Mouse (Mus musculus) liver, embryonic 12.5 days (tissue): Measurements from ENCODE around the gene Saal1. TPM values are rescaled to one million over a fixed set of nuclear protein-coding genes. Genes with fewer than 3 reads are reported as not detected.
"Not testable (repeated sequence)": the region's sequence is repeated elsewhere in the genome, so short reads cannot be mapped to it uniquely, and the experiment has no call there.

ENCODE experiments used
- ATAC-seq: fragments of 200-750 bp; cut with Nextera tagmentation; 2 replicates; pipeline ENCODE4 v1.8.0; 2017; ENCODE audit warnings: moderate number of reproducible peaks, mild to moderate bottlenecking, moderate library complexity
- H3K27ac ChIP-seq: fragments of 300-500 bp; sonication (generic); 2 replicates; pipeline ENCODE4 v1.5.1; 2016; ENCODE audit warnings: mild to moderate bottlenecking
- H3K27me3 ChIP-seq: fragments of 300-500 bp; sonication (generic); replicated peaks from 2 replicates; pipeline ENCODE4 v1.6.1; 2016; ENCODE audit warnings: mild to moderate bottlenecking, moderate library complexity
- H3K36me3 ChIP-seq: fragments of 300-500 bp; sonication (generic); 2 replicates; pipeline ENCODE4 v1.6.1; 2016; ENCODE audit warnings: mild to moderate bottlenecking, moderate library complexity
- H3K4me1 ChIP-seq: fragments of 300-500 bp; sonication (generic); 2 replicates; pipeline ENCODE4 v1.6.1; 2016
- H3K4me2 ChIP-seq: fragments of 300-500 bp; sonication (generic); 2 replicates; pipeline ENCODE4 v1.6.1; 2016; ENCODE audit warnings: mild to moderate bottlenecking, moderate library complexity
- H3K4me3 ChIP-seq: fragments of 300-500 bp; sonication (generic); 2 replicates; pipeline ENCODE4 v1.5.1; 2016; ENCODE audit warnings: mild to moderate bottlenecking, moderate library complexity
- H3K9ac ChIP-seq: fragments of 300-500 bp; sonication (generic); 2 replicates; pipeline ENCODE4 v1.6.1; 2016; ENCODE audit warnings: mild to moderate bottlenecking, moderate library complexity
- H3K9me3 ChIP-seq: fragments of 300-500 bp; sonication (generic); replicated peaks from 2 replicates; pipeline ENCODE4 v1.6.1; 2016; ENCODE audit warnings: mild to moderate bottlenecking, moderate library complexity
- WGBS: fragments of 180-500 bp; shearing (Covaris S2); methylation state at CpG from one replicate; pipeline ENCODE4 v1.1.7; 2016; ENCODE audit not compliant: insufficient replicate concordance; 5-methylcytosine and 5-hydroxymethylcytosine counted together
- polyA plus RNA-seq: library from polyadenylated mRNA; unstranded; fragments of >200 nt; fragmentation: Nextera tagmentation; extraction: Ambion mirVana; gene quantifications from 2 replicates; pipeline ENCODE4 v1.2.1, GENCODE M21; 2016

The Saal1 gene
- 21.0 and 21.5 TPM in 2 replicates for polyA plus RNA-seq

DNA sequence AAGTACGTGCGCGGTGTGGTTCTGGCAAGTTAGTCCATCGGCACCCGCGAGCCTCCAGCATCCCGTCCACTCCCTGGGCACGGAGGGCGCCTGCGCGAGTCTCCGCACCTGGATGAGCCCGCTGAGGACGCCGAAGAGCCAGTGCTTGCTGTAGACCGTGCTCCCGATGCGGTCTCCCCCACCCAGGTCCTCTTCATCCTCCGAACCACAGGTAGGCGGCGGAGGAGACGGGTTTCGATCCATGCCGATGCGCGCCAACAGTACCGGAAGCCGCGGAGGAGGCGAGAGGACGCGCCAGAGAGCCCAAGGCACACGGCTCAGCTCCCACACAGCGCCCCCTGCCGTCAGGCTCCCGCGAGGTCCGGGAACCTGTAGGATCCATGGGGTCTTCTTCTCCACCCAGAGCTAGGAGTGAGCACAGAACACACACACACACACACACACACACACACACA is at the start of gene Saal1:
Gene Saal1, minus strand, starts transcription at position 291 of the 455 bp plus-strand sequence.
- Histone ChIP-seq H3K36me3 (peaks cover 35% of the 10 kb centered on the region), H3K4me2 (peak within 1 kb of the TSS; percentile 69), H3K4me3 (peak within 1 kb of the TSS; percentile 90), H3K9me3 (no peaks in the 10 kb centered on the region), H3K27ac (peak within 1 kb of the TSS; percentile 79), H3K4me1 (peaks cover 19% of the 10 kb centered on the region), H3K27me3 (no peaks in the 10 kb centered on the region), H3K9ac (peak within 1 kb of the TSS; percentile 83)
- ATAC-seq: peak; percentile 91
- WGBS: under 1% methylated on average over 38 of the region's 38 CpGs

- H3K27me3 ChIP-seq: no peaks in the 10 kb centered on the region
- H3K27ac ChIP-seq: no peak within 1 kb of the TSS
- no peak within 1 kb of the TSS for H3K4me3 ChIP-seq
- no peaks in the 10 kb centered on the region for H3K4me1 ChIP-seq
- 58% methylated on average over 3 of the region's 3 CpGs for WGBS
- ATAC-seq: no peak
- no peaks in the 10 kb centered on the region for H3K36me3 ChIP-seq
- H3K9me3 ChIP-seq: no peaks in the 10 kb centered on the region
- no peak within 1 kb of the TSS for H3K9ac ChIP-seq
- no peak within 1 kb of the TSS for H3K4me2 ChIP-seq
These were observed 41.0 kb upstream of the Saal1 start, which contains the start of gene Saa2 for GRCm38 (mm10) chr7:46751490-46751889. Gene Saa2 (plus strand): TSS chr7:46751790.

DNA sequence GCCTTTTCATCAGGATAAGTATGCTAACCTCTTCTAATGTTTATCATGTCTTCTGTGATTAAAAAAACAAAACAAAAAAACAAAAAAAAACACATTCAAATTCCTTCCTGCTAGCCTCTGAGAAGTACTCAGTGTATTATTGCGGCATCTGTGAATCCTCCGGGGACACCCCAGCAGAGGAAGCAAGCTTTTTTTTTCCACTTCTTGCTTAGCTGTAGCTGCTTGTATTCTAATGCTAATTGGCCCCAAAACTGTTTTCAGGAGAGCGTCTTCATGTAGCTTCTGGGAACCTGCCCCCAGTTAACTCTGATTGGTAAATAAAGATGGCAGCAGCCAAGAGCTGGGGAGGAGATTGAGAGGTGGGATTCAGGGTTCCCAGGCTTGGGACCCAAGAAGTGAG is 38.0 kb upstream of the Saal1 start:
- Histone ChIP-seq H3K4me3 (no peak overlapping the region), H3K9me3 (no peaks in the 10 kb centered on the region), H3K36me3 (no peaks in the 10 kb centered on the region), H3K4me2 (no peak overlapping the region), H3K27ac (no peak overlapping the region), H3K27me3 (no peaks in the 10 kb centered on the region), H3K4me1 (no peaks in the 10 kb centered on the region), H3K9ac (no peak overlapping the region)
- no peak for ATAC-seq
- 72% methylated on average over 3 of the region's 3 CpGs for WGBS

DNA sequence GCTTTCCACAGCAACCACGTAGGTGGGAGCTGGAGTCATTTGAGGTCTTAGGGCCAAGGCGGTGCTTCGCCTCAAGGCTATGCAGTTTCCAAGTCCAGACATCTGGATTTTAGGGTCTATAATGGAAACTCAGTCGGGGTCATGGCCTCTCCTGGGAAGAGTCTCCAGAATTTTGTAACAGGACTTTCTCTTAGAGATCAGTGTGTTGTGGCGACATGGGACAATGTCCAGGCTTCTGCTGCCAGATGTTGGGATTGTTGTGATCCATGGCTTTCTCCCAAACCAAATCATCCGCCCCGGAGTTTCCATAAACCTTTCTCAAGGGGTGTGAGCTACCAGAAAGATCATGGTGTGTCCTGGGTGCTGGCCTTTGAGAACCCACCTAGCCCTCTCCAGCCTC is 35.9 kb upstream of the Saal1 start:
- Histone ChIP-seq H3K4me1 (no peaks in the 10 kb centered on the region), H3K9me3 (no peaks in the 10 kb centered on the region), H3K36me3 (no peaks in the 10 kb centered on the region), H3K9ac (no peak overlapping the region), H3K27me3 (no peaks in the 10 kb centered on the region), H3K27ac (no peak overlapping the region), H3K4me3 (no peak overlapping the region), H3K4me2 (no peak overlapping the region)
- 75% methylated on average over 7 of the region's 7 CpGs for WGBS
- no peak for ATAC-seq

- no peaks in the 10 kb centered on the region for H3K9me3 ChIP-seq
- H3K9ac ChIP-seq: no peak overlapping the region
- H3K36me3 ChIP-seq: no peaks in the 10 kb centered on the region
- no peak overlapping the region for H3K4me3 ChIP-seq
- no peaks in the 10 kb centered on the region for H3K4me1 ChIP-seq
- no peak for ATAC-seq
- no peak overlapping the region for H3K4me2 ChIP-seq
- 56% methylated on average over 3 of the region's 3 CpGs for WGBS
- no peak overlapping the region for H3K27ac ChIP-seq
- no peaks in the 10 kb centered on the region for H3K27me3 ChIP-seq
These were observed 35.3 kb upstream of the Saal1 start for GRCm38 (mm10) chr7:46745816-46746215.

- WGBS: 63% methylated on average over 3 of the region's 3 CpGs
- not testable (repeated sequence) for H3K4me1 ChIP-seq, H3K4me2 ChIP-seq, H3K4me3 ChIP-seq, H3K36me3 ChIP-seq, H3K9ac ChIP-seq, H3K9me3 ChIP-seq, ATAC-seq, H3K27me3 ChIP-seq, H3K27ac ChIP-seq
These were observed 32.4 kb upstream of the Saal1 start, which contains the start of gene Saa1 for GRCm38 (mm10) chr7:46742880-46743279. Gene Saa1 (minus strand): TSS chr7:46742980.

DNA sequence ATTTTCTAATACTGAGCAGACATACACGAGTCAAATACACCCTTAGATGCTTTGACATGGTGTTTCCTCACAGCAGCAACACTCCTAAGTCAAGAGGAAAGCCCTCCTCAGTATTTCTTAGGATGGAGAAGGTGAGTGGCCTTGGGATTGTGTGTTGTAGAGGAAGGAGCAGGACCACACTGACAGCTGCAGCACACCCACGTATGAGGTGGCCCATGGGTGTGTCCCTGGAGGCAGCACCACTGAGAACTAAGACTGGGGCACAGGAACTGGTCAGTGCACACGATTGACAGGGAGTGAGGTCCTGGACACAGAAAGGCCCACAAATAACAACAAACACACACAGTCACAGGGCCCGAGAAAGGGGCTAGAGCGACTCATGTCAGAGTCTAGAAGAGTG is 29.6 kb upstream of the Saal1 start:
- not testable (repeated sequence) for H3K4me2 ChIP-seq, H3K9ac ChIP-seq, H3K27ac ChIP-seq, H3K4me3 ChIP-seq, H3K36me3 ChIP-seq, H3K4me1 ChIP-seq, H3K9me3 ChIP-seq, ATAC-seq, H3K27me3 ChIP-seq
- WGBS: 59% methylated on average over 5 of the region's 5 CpGs

- Histone ChIP-seq H3K27me3 (no peaks in the 10 kb centered on the region), H3K36me3 (no peaks in the 10 kb centered on the region), H3K4me1 (no peaks in the 10 kb centered on the region), H3K27ac (no peak overlapping the region), H3K4me3 (no peak overlapping the region), H3K4me2 (no peak overlapping the region), H3K9ac (no peak overlapping the region), H3K9me3 (no peaks in the 10 kb centered on the region)
- no peak for ATAC-seq
- 58% methylated on average over 12 of the region's 12 CpGs for WGBS
These were observed 28.3 kb upstream of the Saal1 start for GRCm38 (mm10) chr7:46738561-46739460.

- no peaks in the 10 kb centered on the region for H3K9me3 ChIP-seq
- WGBS: 47% methylated on average over 2 of the region's 2 CpGs
- H3K4me3 ChIP-seq: no peak overlapping the region
- no peaks in the 10 kb centered on the region for H3K27me3 ChIP-seq
- H3K36me3 ChIP-seq: no peaks in the 10 kb centered on the region
- no peak for ATAC-seq
- no peak overlapping the region for H3K4me2 ChIP-seq
- no peaks in the 10 kb centered on the region for H3K4me1 ChIP-seq
- no peak overlapping the region for H3K9ac ChIP-seq
- no peak overlapping the region for H3K27ac ChIP-seq
These were observed 24.5 kb upstream of the Saal1 start for GRCm38 (mm10) chr7:46734983-46735382.

- no peaks in the 10 kb centered on the region for H3K9me3 ChIP-seq
- 63% methylated on average over 4 of the region's 4 CpGs for WGBS
- H3K4me1 ChIP-seq: no peaks in the 10 kb centered on the region
- no peak within 1 kb of the TSS for H3K4me2 ChIP-seq
- ATAC-seq: no peak
- no peaks in the 10 kb centered on the region for H3K36me3 ChIP-seq
- no peaks in the 10 kb centered on the region for H3K27me3 ChIP-seq
- H3K9ac ChIP-seq: no peak within 1 kb of the TSS
- H3K27ac ChIP-seq: no peak within 1 kb of the TSS
- H3K4me3 ChIP-seq: no peak within 1 kb of the TSS
These were observed 22.0 kb upstream of the Saal1 start, which contains the start of gene Saa4 for GRCm38 (mm10) chr7:46732458-46732857. Gene Saa4 (minus strand): TSS chr7:46732603.

- ATAC-seq: no peak
- no peaks in the 10 kb centered on the region for H3K9me3 ChIP-seq
- no peaks in the 10 kb centered on the region for H3K4me1 ChIP-seq
- H3K9ac ChIP-seq: no peak overlapping the region
- 0 out of 2 replicates have a peak, but pooled peaks cover 11% of the 10 kb centered on the region for H3K27me3 ChIP-seq
- H3K36me3 ChIP-seq: no peaks in the 10 kb centered on the region
- 70% methylated on average over 1 of the region's 1 CpGs for WGBS
- H3K27ac ChIP-seq: no peak overlapping the region
- no peak overlapping the region for H3K4me2 ChIP-seq
- H3K4me3 ChIP-seq: no peak overlapping the region
These were observed 17.1 kb upstream of the Saal1 start for GRCm38 (mm10) chr7:46727584-46727983.

DNA sequence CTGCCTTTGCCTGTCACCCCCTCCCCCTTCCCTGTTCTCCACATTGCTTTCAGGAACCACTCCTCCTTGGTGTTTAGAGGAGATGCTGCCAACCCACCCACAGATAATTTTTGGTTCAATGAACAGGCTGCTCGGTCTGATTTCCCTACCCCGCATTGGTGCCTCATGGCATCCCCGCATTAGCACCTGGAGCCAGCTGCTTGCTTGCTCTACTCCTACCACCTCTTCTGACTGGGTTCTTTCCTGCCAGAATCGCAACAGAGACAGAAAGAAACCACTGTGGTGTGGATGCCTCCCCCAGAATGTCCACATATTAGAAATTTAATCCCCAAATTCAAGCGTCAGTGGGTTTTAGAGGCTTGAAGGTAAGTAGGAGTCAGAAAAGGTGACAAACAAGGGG is 13.9 kb upstream of the Saal1 start:
- H3K9ac ChIP-seq: no peak overlapping the region
- 58% methylated on average over 5 of the region's 5 CpGs for WGBS
- no peak overlapping the region for H3K4me3 ChIP-seq

More for the DNA sequence above, 13.9 kb upstream of the Saal1 start:
- ATAC-seq: no peak; the same call in 1 of the 2 replicates
- H3K9me3 ChIP-seq: no peaks in the 10 kb centered on the region
- peaks cover 10% of the 10 kb centered on the region; the same call in 1 of the 2 replicates for H3K4me1 ChIP-seq
- peaks cover 20% of the 10 kb centered on the region for H3K27me3 ChIP-seq
- no peaks in the 10 kb centered on the region for H3K36me3 ChIP-seq
- H3K27ac ChIP-seq: no peak overlapping the region
- no peak overlapping the region for H3K4me2 ChIP-seq
